Mouse (Mus musculus) E14TG2a.4 (cell line): ENCODE measurements around the gene Arl6ip5.

Experiments
- CTCF ChIP-seq: conservative IDR thresholded peaks from 2 replicates; pipeline ENCODE4 v1.5.1; 2014; ENCODE audit warnings: low read length
- NANOG ChIP-seq: IDR thresholded peaks from 2 replicates; pipeline ENCODE4 v1.6.1; 2014; ENCODE audit warnings: borderline replicate concordance, low read length, mixed read lengths

GRCm38 (mm10) chr6:97278878-97279277, 68.4 kb downstream of the Arl6ip5 start:
- TF ChIP-seq CTCF (no peak), NANOG (no peak)
